Mouse (Mus musculus): ENCODE results near the gene Il1f6. TPM values are rescaled to one million over a fixed set of nuclear protein-coding genes. Genes with fewer than 3 reads are reported as not detected.
"Not testable (repeated sequence)": the region's sequence is repeated elsewhere in the genome, so short reads cannot be mapped to it uniquely, and the experiment has no call there.

The Il1f6 gene
- not detected in 2 replicates for polyA plus RNA-seq (2015; fragmentation: Nextera tagmentation; extraction: Ambion mirVana)

DNA sequence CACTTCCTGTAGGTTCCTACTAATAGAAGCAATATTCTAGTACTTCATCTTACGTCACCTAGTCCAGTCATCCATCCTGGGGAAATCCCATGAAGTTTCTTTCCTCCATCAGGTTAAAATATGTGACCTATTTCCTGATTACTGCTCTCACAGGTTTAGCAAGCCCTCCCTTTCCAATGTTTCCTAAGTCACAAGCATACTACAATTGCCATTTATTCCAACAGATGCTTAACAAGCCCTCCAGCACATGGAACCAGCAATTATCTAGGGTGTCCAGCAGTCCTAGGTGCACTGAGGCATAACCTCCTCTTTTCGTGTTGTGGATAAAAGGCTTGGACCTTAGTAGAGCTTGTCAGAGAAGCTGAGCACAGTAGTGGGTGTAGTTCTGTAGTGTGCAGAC, at the start of gene Il1f6:
Gene Il1f6, plus strand, starts transcription at position 301 of the 400 bp plus-strand sequence.
- Histone ChIP-seq H3K4me2 (ENCODE audit: low read length) (no peak within 1 kb of the TSS), H3K27me3 (replicated peaks; ENCODE audit: control insufficient read depth, insufficient read depth, low read length) (no peaks in the 10 kb centered on the region), H3K9ac (ENCODE audit: low read depth, low read length) (no peak within 1 kb of the TSS), H3K4me1 (ENCODE audit: control insufficient read depth, insufficient read depth, low read depth, low read length) (no peaks in the 10 kb centered on the region), H3K36me3 (ENCODE audit: control insufficient read depth, insufficient read depth, low read length) (no peaks in the 10 kb centered on the region), H3K27ac (ENCODE audit: low read depth, low read length) (no peak within 1 kb of the TSS), H3K9me3 (ENCODE audit: control insufficient read depth, low read length) (no peaks in the 10 kb centered on the region), H3K4me3 (ENCODE audit: low read length) (no peak within 1 kb of the TSS)
- ATAC-seq: no peak
- WGBS: 71% methylated on average over 2 of the region's 2 CpGs

DNA sequence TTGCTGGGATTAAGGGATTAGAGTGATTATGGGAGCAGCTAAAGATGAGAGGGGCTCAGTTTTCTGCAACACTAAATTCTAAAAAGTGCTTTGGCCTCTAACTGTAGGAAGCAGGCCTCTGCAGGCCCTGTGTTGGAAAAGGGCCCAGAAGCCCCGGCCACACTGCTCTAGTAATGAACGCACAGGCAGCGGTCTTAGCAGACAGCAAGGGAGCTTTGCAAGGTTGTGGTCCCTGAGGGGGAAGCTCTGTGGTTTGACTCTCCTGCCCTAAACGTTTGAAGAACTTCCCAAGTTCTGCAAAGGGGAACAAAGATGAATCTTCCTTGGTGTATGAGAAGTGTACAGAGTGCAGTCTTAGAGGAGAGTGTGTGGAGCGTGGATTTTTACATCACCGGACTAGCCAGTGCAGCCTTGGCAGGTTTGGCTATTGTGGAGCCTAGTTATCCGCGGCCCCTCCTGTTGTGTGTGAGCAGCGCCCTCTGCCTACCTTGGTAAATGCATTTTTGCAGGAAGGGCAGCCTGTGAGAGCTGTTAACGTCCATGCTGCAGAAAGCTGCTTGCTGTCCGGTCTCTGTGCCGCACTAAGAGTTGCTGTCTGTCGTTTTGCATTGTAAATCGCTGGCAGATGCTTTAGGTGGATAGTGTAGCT, 33.4 kb upstream of the Il1f6 start:
- H3K36me3 ChIP-seq (ENCODE audit: control insufficient read depth, insufficient read depth, low read length); H3K27me3 ChIP-seq (replicated peaks; ENCODE audit: control insufficient read depth, insufficient read depth, low read length); H3K4me1 ChIP-seq (ENCODE audit: control insufficient read depth, insufficient read depth, low read depth, low read length); H3K9me3 ChIP-seq (ENCODE audit: control insufficient read depth, low read length); H3K27ac ChIP-seq (ENCODE audit: low read depth, low read length): not testable (repeated sequence)
- Histone ChIP-seq H3K4me2 (ENCODE audit: low read length) (peak overlapping the region; percentile 49), H3K9ac (ENCODE audit: low read depth, low read length) (0 out of 2 replicates have a peak overlapping the region, but pooled peaks have one; percentile 31), H3K4me3 (ENCODE audit: low read length) (peak overlapping the region; percentile 3; the same call in 1 of the 2 replicates)
- WGBS: 10% methylated on average over 14 of the region's 14 CpGs
- peak; percentile 96 for ATAC-seq

DNA sequence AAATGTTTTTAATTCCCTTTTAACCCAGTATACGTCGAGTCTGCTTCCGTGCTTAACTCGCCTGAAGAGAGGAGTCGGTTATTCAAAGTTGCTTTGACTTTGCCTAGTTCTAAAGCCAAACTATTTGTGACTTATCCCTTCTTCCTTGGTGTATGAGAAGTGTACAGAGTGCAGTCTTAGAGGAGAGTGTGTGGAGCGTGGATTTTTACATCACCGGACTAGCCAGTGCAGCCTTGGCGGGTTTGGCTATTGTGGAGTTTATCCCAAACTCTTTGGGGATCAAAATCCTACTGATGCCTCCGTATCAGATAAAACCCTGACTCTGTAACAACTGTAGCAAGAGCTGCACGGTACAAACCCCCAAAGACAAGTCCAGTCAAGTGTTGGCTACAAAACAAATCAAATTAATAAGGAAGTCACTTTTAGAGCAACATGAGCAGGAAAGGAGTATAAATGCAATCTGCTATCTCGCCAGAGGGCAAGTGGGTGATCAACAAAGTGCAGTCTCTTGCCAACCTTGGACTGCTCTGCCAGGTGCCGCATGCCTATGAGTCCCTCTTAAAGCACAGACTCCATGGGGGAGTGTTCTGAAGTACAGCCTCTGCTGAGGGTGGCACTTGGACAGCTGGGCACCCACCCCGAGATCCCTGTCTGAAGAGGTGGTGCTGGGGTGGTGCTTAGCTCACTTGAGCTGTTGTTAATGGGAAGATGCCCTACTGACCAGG, 32.6 kb upstream of the Il1f6 start:
- H3K4me3 ChIP-seq (ENCODE audit: low read length); H3K36me3 ChIP-seq (ENCODE audit: control insufficient read depth, insufficient read depth, low read length); H3K9me3 ChIP-seq (ENCODE audit: control insufficient read depth, low read length); H3K4me1 ChIP-seq (ENCODE audit: control insufficient read depth, insufficient read depth, low read depth, low read length); H3K27ac ChIP-seq (ENCODE audit: low read depth, low read length); H3K27me3 ChIP-seq (replicated peaks; ENCODE audit: control insufficient read depth, insufficient read depth, low read length); H3K9ac ChIP-seq (ENCODE audit: low read depth, low read length): not testable (repeated sequence)
- 73% methylated on average over 13 of the region's 13 CpGs for WGBS
- H3K4me2 ChIP-seq (ENCODE audit: low read length): peak overlapping the region; percentile 49
- ATAC-seq: peak; percentile 45; the same call in 1 of the 2 replicates

DNA sequence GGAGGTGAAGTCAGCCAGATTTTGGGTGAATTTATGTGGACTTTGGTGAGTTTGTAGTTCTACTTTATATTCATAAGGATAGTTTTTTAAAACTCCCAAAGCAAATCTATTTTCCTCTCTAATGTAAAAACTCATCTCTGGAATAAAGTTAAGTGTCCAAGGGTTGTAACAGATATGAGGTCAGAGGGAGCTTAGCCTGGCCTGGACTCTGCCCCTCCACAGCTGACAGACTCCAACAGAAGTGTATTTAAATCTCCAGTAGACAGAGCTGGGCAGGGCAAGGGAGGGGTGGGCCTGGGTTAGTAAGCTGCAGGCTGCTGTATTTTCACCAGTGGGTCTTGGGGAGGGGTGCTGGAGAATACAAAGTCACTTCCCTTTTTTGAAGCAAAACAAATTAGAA, 31.1 kb upstream of the Il1f6 start:
- H3K9ac ChIP-seq (ENCODE audit: low read depth, low read length); H3K36me3 ChIP-seq (ENCODE audit: control insufficient read depth, insufficient read depth, low read length); H3K4me3 ChIP-seq (ENCODE audit: low read length); H3K4me1 ChIP-seq (ENCODE audit: control insufficient read depth, insufficient read depth, low read depth, low read length); H3K4me2 ChIP-seq (ENCODE audit: low read length); H3K27ac ChIP-seq (ENCODE audit: low read depth, low read length); ATAC-seq; H3K27me3 ChIP-seq (replicated peaks; ENCODE audit: control insufficient read depth, insufficient read depth, low read length); H3K9me3 ChIP-seq (ENCODE audit: control insufficient read depth, low read length): not testable (repeated sequence)

DNA sequence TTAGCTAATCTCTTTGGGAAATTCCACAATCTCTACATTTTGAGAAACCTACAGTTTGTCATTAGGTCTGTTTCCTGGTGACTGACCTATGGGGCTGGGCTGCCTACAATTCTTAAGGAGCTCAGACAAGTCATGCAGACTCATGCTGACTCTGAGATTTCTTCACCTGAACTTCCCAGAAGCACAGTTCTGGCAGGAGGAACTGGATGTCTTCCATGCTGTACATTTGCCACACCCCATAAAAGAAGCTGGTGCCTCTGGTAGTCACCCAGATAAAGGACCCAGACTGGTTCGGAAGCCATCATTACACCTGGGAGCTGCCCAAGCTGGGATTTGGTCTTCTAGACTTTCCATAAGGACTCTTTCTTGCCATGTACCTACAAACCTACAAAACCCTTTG, 29.0 kb upstream of the Il1f6 start, which contains the start of gene Il1f9:
Gene Il1f9, plus strand, starts transcription at position 301 of the 400 bp plus-strand sequence.
- H3K27me3 ChIP-seq (replicated peaks; ENCODE audit: control insufficient read depth, insufficient read depth, low read length): no peaks in the 10 kb centered on the region
- no peaks in the 10 kb centered on the region for H3K36me3 ChIP-seq (ENCODE audit: control insufficient read depth, insufficient read depth, low read length)
- WGBS: 86% methylated on average over 1 of the region's 1 CpGs
- no peak within 1 kb of the TSS for H3K9ac ChIP-seq (ENCODE audit: low read depth, low read length)
- H3K27ac ChIP-seq (ENCODE audit: low read depth, low read length): no peak within 1 kb of the TSS
- no peak for ATAC-seq
- no peaks in the 10 kb centered on the region for H3K9me3 ChIP-seq (ENCODE audit: control insufficient read depth, low read length)
- H3K4me3 ChIP-seq (ENCODE audit: low read length): no peak within 1 kb of the TSS
- H3K4me1 ChIP-seq (ENCODE audit: control insufficient read depth, insufficient read depth, low read depth, low read length): 0 out of 2 replicates have a peak, but pooled peaks cover 2% of the 10 kb centered on the region
- H3K4me2 ChIP-seq (ENCODE audit: low read length): no peak within 1 kb of the TSS

DNA sequence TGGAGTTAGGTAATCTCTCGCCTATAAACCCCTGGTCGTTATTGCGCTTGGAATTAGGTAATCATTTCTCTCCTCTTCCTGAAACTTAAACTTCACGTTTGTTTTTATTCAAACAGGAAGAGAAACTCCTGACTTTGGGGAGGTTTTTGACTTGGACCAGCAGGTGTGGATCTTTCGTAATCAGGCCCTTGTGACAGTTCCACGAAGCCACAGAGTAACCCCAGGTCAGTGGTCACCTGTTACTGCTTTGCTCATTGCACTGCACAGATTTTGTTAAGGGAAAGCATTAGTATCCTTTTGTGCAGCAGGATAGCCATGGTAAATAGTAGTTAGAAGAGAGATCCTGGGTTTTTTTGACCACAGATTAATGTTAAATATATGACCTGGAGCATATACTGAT, 27.6 kb upstream of the Il1f6 start:
- no peak overlapping the region for H3K4me3 ChIP-seq (ENCODE audit: low read length)
- H3K36me3 ChIP-seq (ENCODE audit: control insufficient read depth, insufficient read depth, low read length): no peaks in the 10 kb centered on the region
- H3K9me3 ChIP-seq (ENCODE audit: control insufficient read depth, low read length): no peaks in the 10 kb centered on the region
- no peaks in the 10 kb centered on the region for H3K27me3 ChIP-seq (replicated peaks; ENCODE audit: control insufficient read depth, insufficient read depth, low read length)
- no peak overlapping the region for H3K27ac ChIP-seq (ENCODE audit: low read depth, low read length)
- H3K4me1 ChIP-seq (ENCODE audit: control insufficient read depth, insufficient read depth, low read depth, low read length): no peaks in the 10 kb centered on the region
- no peak for ATAC-seq
- no peak overlapping the region for H3K9ac ChIP-seq (ENCODE audit: low read depth, low read length)
- no peak overlapping the region for H3K4me2 ChIP-seq (ENCODE audit: low read length)
- WGBS: 85% methylated on average over 6 of the region's 6 CpGs

DNA sequence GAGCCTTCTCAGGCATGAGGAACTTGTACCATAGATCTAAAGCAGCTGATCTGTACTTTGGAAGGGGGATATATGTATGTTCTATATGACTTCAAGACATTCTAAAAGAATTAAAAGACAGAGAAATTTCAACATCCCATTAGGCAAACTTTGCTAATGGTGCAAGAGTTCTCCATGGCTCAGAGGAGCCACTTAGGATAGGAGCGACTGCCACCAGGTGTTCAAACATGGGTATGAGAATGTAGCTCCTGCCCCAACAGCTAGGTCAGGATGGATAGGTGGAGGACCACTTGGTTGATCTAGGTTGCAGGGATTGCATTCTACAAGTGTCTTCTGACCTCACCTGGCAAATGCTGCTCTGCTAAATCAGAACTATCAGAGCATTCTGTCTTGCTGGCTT, 27.0 kb upstream of the Il1f6 start:
- H3K27me3 ChIP-seq (replicated peaks; ENCODE audit: control insufficient read depth, insufficient read depth, low read length): no peaks in the 10 kb centered on the region
- H3K9ac ChIP-seq (ENCODE audit: low read depth, low read length): no peak overlapping the region
- no peak overlapping the region for H3K4me3 ChIP-seq (ENCODE audit: low read length)
- no peak overlapping the region for H3K4me2 ChIP-seq (ENCODE audit: low read length)
- H3K27ac ChIP-seq (ENCODE audit: low read depth, low read length): no peak overlapping the region
- no peaks in the 10 kb centered on the region for H3K4me1 ChIP-seq (ENCODE audit: control insufficient read depth, insufficient read depth, low read depth, low read length)
- ATAC-seq: no peak
- 71% methylated on average over 1 of the region's 1 CpGs for WGBS
- H3K9me3 ChIP-seq (ENCODE audit: control insufficient read depth, low read length): no peaks in the 10 kb centered on the region
- no peaks in the 10 kb centered on the region for H3K36me3 ChIP-seq (ENCODE audit: control insufficient read depth, insufficient read depth, low read length)

DNA sequence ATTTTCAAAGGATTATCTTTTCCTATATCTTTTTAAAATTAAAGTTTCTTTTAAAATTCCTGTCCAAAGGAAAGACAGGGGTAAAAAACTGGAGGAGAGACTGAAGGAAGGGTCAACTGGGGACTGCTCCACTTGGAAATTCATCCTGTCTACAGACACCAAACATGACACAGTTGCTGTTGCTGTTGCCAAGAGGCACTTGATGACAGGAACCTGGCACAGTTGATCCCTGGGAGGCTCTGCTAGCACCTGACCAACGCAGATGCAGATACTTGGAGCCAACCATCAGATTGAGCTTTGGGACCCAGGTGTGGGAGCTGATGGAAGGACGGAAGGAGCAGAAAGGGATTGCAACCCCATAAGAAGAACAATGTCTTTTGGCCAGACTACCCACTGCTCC, 12.0 kb downstream of the Il1f6 start:
- H3K9ac ChIP-seq (ENCODE audit: low read depth, low read length): no peak overlapping the region
- no peak overlapping the region for H3K4me2 ChIP-seq (ENCODE audit: low read length)
- WGBS: 81% methylated on average over 2 of the region's 2 CpGs
- peaks cover 2% of the 10 kb centered on the region; the same call in 1 of the 2 replicates for H3K9me3 ChIP-seq (ENCODE audit: control insufficient read depth, low read length)
- H3K4me3 ChIP-seq (ENCODE audit: low read length): no peak overlapping the region
- H3K27me3 ChIP-seq (replicated peaks; ENCODE audit: control insufficient read depth, insufficient read depth, low read length): no peaks in the 10 kb centered on the region
- H3K27ac ChIP-seq (ENCODE audit: low read depth, low read length): no peak overlapping the region
- no peak for ATAC-seq
- H3K4me1 ChIP-seq (ENCODE audit: control insufficient read depth, insufficient read depth, low read depth, low read length): no peaks in the 10 kb centered on the region
- no peaks in the 10 kb centered on the region for H3K36me3 ChIP-seq (ENCODE audit: control insufficient read depth, insufficient read depth, low read length)

DNA sequence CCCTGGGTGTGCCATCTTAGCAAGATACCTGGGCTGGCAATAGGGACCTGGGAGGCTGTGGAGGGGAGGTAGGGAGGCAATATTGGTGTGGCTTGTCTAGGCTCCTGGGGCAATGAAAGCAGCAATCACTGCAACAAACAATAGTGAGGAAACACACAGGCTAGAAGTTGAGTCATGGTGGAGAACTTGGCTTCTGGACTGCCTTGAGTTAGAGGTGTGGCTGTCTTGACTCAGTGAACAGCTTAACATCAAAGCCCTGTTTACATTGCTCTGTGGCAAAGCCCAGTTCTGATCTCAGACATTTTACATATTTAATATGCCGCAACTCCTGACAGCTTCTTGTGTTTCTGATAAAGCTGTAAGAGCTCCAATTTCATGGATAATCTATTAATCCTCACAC, 52.3 kb downstream of the Il1f6 start:
- Histone ChIP-seq H3K9me3 (ENCODE audit: control insufficient read depth, low read length) (no peaks in the 10 kb centered on the region), H3K4me2 (ENCODE audit: low read length) (no peak overlapping the region), H3K27ac (ENCODE audit: low read depth, low read length) (no peak overlapping the region), H3K27me3 (replicated peaks; ENCODE audit: control insufficient read depth, insufficient read depth, low read length) (no peaks in the 10 kb centered on the region), H3K4me1 (ENCODE audit: control insufficient read depth, insufficient read depth, low read depth, low read length) (no peaks in the 10 kb centered on the region), H3K36me3 (ENCODE audit: control insufficient read depth, insufficient read depth, low read length) (no peaks in the 10 kb centered on the region), H3K9ac (ENCODE audit: low read depth, low read length) (no peak overlapping the region), H3K4me3 (ENCODE audit: low read length) (no peak overlapping the region)
- no peak for ATAC-seq
- WGBS: 86% methylated on average over 1 of the region's 1 CpGs

Data from hindbrain, embryonic 16.5 days (tissue).